ENCODE assay signal across 25 mouse cellular contexts in genomic region chr4:58453334-58453733, GRCm38 (mm10).
DNase-seq lines count a peak whose midpoint lies in the region; ATAC-seq lines count a peak whose summit lies in the region.
"Had no signal": no experiment of that assay in that cellular context is flagged by ENCODE, and none has a peak within 500 bp of the region (broad histone marks: within the 10 kb centered on the region; RNA-seq: fewer than 3 reads in every experiment).

No protein-coding gene starts in this region.

- ATAC-seq in embryonic facial prominence, embryonic 14.5 days (ENCODE audit: low read depth): 0 out of 2 replicates have a peak, but pooled peaks have one; percentile 30
- ATAC-seq in kidney, embryonic 15.5 days (replicated peaks; ENCODE audit: low FRiP score): no peak
- ATAC-seq in kidney, embryonic 14.5 days (ENCODE audit: low FRiP score, low TSS enrichment): no peak
- peak; percentile 42; the same call in 1 of the 2 replicates for ATAC-seq in lung, embryonic 15.5 days (ENCODE audit: borderline replicate concordance, extremely low read depth, low FRiP score, low TSS enrichment)
- ATAC-seq: forebrain, embryonic 14.5 days; hindbrain, postnatal 0 days; intestine, postnatal 0 days; liver, embryonic 12.5 days; midbrain, embryonic 16.5 days; Patski had no signal

- WGBS in embryonic facial prominence, embryonic 14.5 days: 52% methylated on average over 4 of the region's 4 CpGs
- 84% methylated on average over 4 of the region's 4 CpGs for WGBS in embryonic facial prominence, embryonic 10.5 days
- WGBS in kidney, embryonic 15.5 days: 58% methylated on average over 4 of the region's 4 CpGs
- WGBS in kidney, embryonic 14.5 days: 58% methylated on average over 4 of the region's 4 CpGs
- WGBS in lung, embryonic 15.5 days: 12% methylated on average over 4 of the region's 4 CpGs

- H3K4me3 ChIP-seq in embryonic facial prominence, embryonic 14.5 days (ENCODE audit: low read depth, low read length): no peak overlapping the region
- no peak overlapping the region for H3K4me3 ChIP-seq in embryonic facial prominence, embryonic 10.5 days
- H3K4me3 ChIP-seq in kidney, embryonic 15.5 days (replicated peaks): no peak overlapping the region
- H3K4me3 ChIP-seq in kidney, embryonic 14.5 days (ENCODE audit: low read length): no peak overlapping the region
- no peak overlapping the region for H3K4me3 ChIP-seq in lung, embryonic 15.5 days
- H3K4me3 ChIP-seq: hindbrain, embryonic 10.5 days; layer of hippocampus, adult 2 months; liver, embryonic 12.5 days; neural tube, embryonic 15.5 days had no signal

- H3K27ac ChIP-seq in embryonic facial prominence, embryonic 14.5 days (replicated peaks; ENCODE audit: low read depth, low read length): no peak overlapping the region
- no peak overlapping the region for H3K27ac ChIP-seq in embryonic facial prominence, embryonic 10.5 days (replicated peaks)
- peak overlapping the region; percentile 67 for H3K27ac ChIP-seq in kidney, embryonic 15.5 days
- H3K27ac ChIP-seq in kidney, embryonic 14.5 days (ENCODE audit: low read depth, low read length): no peak overlapping the region
- peak overlapping the region; percentile 27; the same call in 1 of the 2 replicates for H3K27ac ChIP-seq in lung, embryonic 15.5 days
- H3K27ac ChIP-seq: hindbrain, embryonic 10.5 days; hindbrain, postnatal 0 days; layer of hippocampus, adult 2 months; liver, embryonic 12.5 days; neural tube, embryonic 15.5 days had no signal

- no peak overlapping the region for H3K4me2 ChIP-seq in embryonic facial prominence, embryonic 14.5 days (ENCODE audit: low read depth, low read length)
- no peak overlapping the region for H3K4me2 ChIP-seq in kidney, embryonic 15.5 days
- H3K4me2 ChIP-seq in kidney, embryonic 14.5 days (replicated peaks; ENCODE audit: low read depth, low read length): no peak overlapping the region
- no peak overlapping the region for H3K4me2 ChIP-seq in lung, embryonic 15.5 days
- H3K4me2 ChIP-seq: liver, embryonic 12.5 days; neural tube, embryonic 15.5 days had no signal

- H3K9me3 ChIP-seq in embryonic facial prominence, embryonic 14.5 days (ENCODE audit: control insufficient read depth, low read length): 0 out of 2 replicates have a peak, but pooled peaks cover 5% of the 10 kb centered on the region
- H3K9me3 ChIP-seq in embryonic facial prominence, embryonic 10.5 days: 0 out of 2 replicates have a peak, but pooled peaks cover 2% of the 10 kb centered on the region
- H3K9me3 ChIP-seq in kidney, embryonic 15.5 days (replicated peaks): no peaks in the 10 kb centered on the region
- no peaks in the 10 kb centered on the region for H3K9me3 ChIP-seq in kidney, embryonic 14.5 days (ENCODE audit: control insufficient read depth, low read length)
- H3K9me3 ChIP-seq in lung, embryonic 15.5 days: no peaks in the 10 kb centered on the region
- H3K9me3 ChIP-seq: liver, embryonic 12.5 days had no signal

- DNase-seq in embryonic facial prominence, embryonic 14.5 days (ENCODE audit: low spot score): peak; percentile 73
- DNase-seq in embryonic facial prominence, embryonic 10.5 days (ENCODE audit: low spot score): no peak
- no peak for DNase-seq in lung, adult 18-20 months
- DNase-seq in yolk sac, embryonic 10.5 days (ENCODE audit: low spot score): peak; percentile 28
- DNase-seq in layer of hippocampus, adult 18-20 months (ENCODE audit: low spot score in 2 of 2): no peak
- DNase-seq: adrenal gland, adult 8-10 months; cerebellum, adult 8-10 months; gastrocnemius, postnatal 10 days; heart, adult 11 months; left cerebral cortex, postnatal 4 days; lung, postnatal 10 days; right cerebral cortex, postnatal 14 days; spleen, adult 18-20 months had no signal

- H3K27me3 ChIP-seq in embryonic facial prominence, embryonic 14.5 days (replicated peaks; ENCODE audit: control insufficient read depth, insufficient read depth, low read length): no peaks in the 10 kb centered on the region
- no peaks in the 10 kb centered on the region for H3K27me3 ChIP-seq in embryonic facial prominence, embryonic 10.5 days (replicated peaks; ENCODE audit: low read depth, poor library complexity, severe bottlenecking)
- no peaks in the 10 kb centered on the region for H3K27me3 ChIP-seq in kidney, embryonic 15.5 days
- no peaks in the 10 kb centered on the region for H3K27me3 ChIP-seq in kidney, embryonic 14.5 days (ENCODE audit: control insufficient read depth, insufficient read depth, low read length)
- H3K27me3 ChIP-seq in lung, embryonic 15.5 days: no peaks in the 10 kb centered on the region
- H3K27me3 ChIP-seq: liver, embryonic 12.5 days; neural tube, embryonic 15.5 days; Patski had no signal

- no peaks in the 10 kb centered on the region for H3K4me1 ChIP-seq in embryonic facial prominence, embryonic 14.5 days (ENCODE audit: control insufficient read depth, insufficient read depth, low read length)
- no peaks in the 10 kb centered on the region for H3K4me1 ChIP-seq in embryonic facial prominence, embryonic 10.5 days
- peaks cover 8% of the 10 kb centered on the region; the same call in 1 of the 2 replicates for H3K4me1 ChIP-seq in kidney, embryonic 15.5 days
- H3K4me1 ChIP-seq in kidney, embryonic 14.5 days (ENCODE audit: control insufficient read depth, insufficient read depth, low read length): no peaks in the 10 kb centered on the region
- peaks cover 8% of the 10 kb centered on the region; the same call in 1 of the 2 replicates for H3K4me1 ChIP-seq in lung, embryonic 15.5 days
- H3K4me1 ChIP-seq: hindbrain, embryonic 10.5 days; liver, embryonic 12.5 days; neural tube, embryonic 15.5 days had no signal

- 0 out of 2 replicates have a peak, but pooled peaks cover 3% of the 10 kb centered on the region for H3K36me3 ChIP-seq in embryonic facial prominence, embryonic 14.5 days (ENCODE audit: control insufficient read depth, insufficient read depth, low read length)
- peaks cover 33% of the 10 kb centered on the region for H3K36me3 ChIP-seq in embryonic facial prominence, embryonic 10.5 days (replicated peaks)
- no peaks in the 10 kb centered on the region for H3K36me3 ChIP-seq in kidney, embryonic 15.5 days
- no peaks in the 10 kb centered on the region for H3K36me3 ChIP-seq in kidney, embryonic 14.5 days (ENCODE audit: control insufficient read depth, insufficient read depth, low read length)
- no peaks in the 10 kb centered on the region for H3K36me3 ChIP-seq in lung, embryonic 15.5 days
- H3K36me3 ChIP-seq: hindbrain, embryonic 10.5 days; liver, embryonic 12.5 days; neural tube, embryonic 15.5 days had no signal

- H3K9ac ChIP-seq in embryonic facial prominence, embryonic 14.5 days (ENCODE audit: low read depth, low read length): no peak overlapping the region
- H3K9ac ChIP-seq in kidney, embryonic 15.5 days: no peak overlapping the region
- no peak overlapping the region for H3K9ac ChIP-seq in kidney, embryonic 14.5 days (ENCODE audit: low read depth, low read length)
- H3K9ac ChIP-seq in lung, embryonic 15.5 days: no peak overlapping the region
- H3K9ac ChIP-seq: liver, embryonic 12.5 days; neural tube, embryonic 15.5 days had no signal

Comparison
In these comparisons a context has a peak if more than half of its experiments do, and no peak if none do; other contexts are left out.
1. DNase-seq: peak in embryonic facial prominence, embryonic 14.5 days (single experiment) and yolk sac, embryonic 10.5 days (single experiment); none in embryonic facial prominence, embryonic 10.5 days (single experiment), lung, adult 18-20 months (0 of 2) and layer of hippocampus, adult 18-20 months (0 of 2).
2. H3K27ac ChIP-seq: peak in kidney, embryonic 15.5 days (single experiment) and lung, embryonic 15.5 days (single experiment); none in embryonic facial prominence, embryonic 14.5 days (single experiment), embryonic facial prominence, embryonic 10.5 days (single experiment) and kidney, embryonic 14.5 days (single experiment).
3. ATAC-seq: peak in embryonic facial prominence, embryonic 14.5 days (single experiment) and lung, embryonic 15.5 days (single experiment); none in kidney, embryonic 15.5 days (single experiment) and kidney, embryonic 14.5 days (single experiment).